Mouse (Mus musculus) neural tube, embryonic 11.5 days (tissue): ENCODE results near the gene Stra6. TPM values are rescaled to one million over a fixed set of nuclear protein-coding genes. Genes with fewer than 3 reads are reported as not detected.
A peak's percentile ranks its signal among the peaks of the same experiment; 100 is the strongest.

Experiments used
- ATAC-seq: fragments of 200-750 bp; cut with Nextera tagmentation; 2 replicates; pipeline ENCODE4 v1.8.0; 2017; ENCODE audit warnings: moderate number of reproducible peaks, mild to moderate bottlenecking, moderate TSS enrichment, moderate library complexity; ENCODE audit not compliant: insufficient read depth, low FRiP score, low TSS enrichment
- DNase-seq: peaks from one replicate; pipeline ENCODE4 v3.0.0-alpha.2; 2015; ENCODE audit warnings: low spot score
- H3K27ac ChIP-seq: fragments of 300-500 bp; sonication (generic); 2 replicates; pipeline ENCODE4 v1.5.1; 2014; ENCODE audit warnings: low read depth, mild to moderate bottlenecking, low read length
- H3K27me3 ChIP-seq: fragments of 300-500 bp; sonication (generic); 2 replicates; pipeline ENCODE4 v1.6.1; 2014; ENCODE audit warnings: mild to moderate bottlenecking, low read length, mixed read lengths; ENCODE audit not compliant: control insufficient read depth, insufficient read depth
- H3K36me3 ChIP-seq: fragments of 300-500 bp; sonication (generic); 2 replicates; pipeline ENCODE4 v1.6.1; 2014; ENCODE audit warnings: mild to moderate bottlenecking, low read length, moderate library complexity, mixed read lengths; ENCODE audit not compliant: control insufficient read depth, insufficient read depth
- H3K4me1 ChIP-seq: fragments of 300-500 bp; sonication (generic); 2 replicates; pipeline ENCODE4 v1.6.1; 2014; ENCODE audit warnings: low read length, mixed read lengths; ENCODE audit not compliant: control insufficient read depth, insufficient read depth
- H3K4me2 ChIP-seq: fragments of 300-500 bp; sonication (generic); 2 replicates; pipeline ENCODE4 v1.6.1; 2014; ENCODE audit warnings: low read depth, mild to moderate bottlenecking, moderate library complexity
- H3K4me3 ChIP-seq: fragments of 300-500 bp; sonication (generic); 2 replicates; pipeline ENCODE4 v1.5.1; 2014; ENCODE audit warnings: low read depth, low read length
- H3K9ac ChIP-seq: fragments of 300-500 bp; sonication (generic); 2 replicates; pipeline ENCODE4 v1.6.1; 2014; ENCODE audit warnings: mild to moderate bottlenecking, low read length
- H3K9me3 ChIP-seq: fragments of 300-500 bp; sonication (generic); 2 replicates; pipeline ENCODE4 v1.6.1; 2016; ENCODE audit warnings: low read length; ENCODE audit not compliant: control insufficient read depth
- WGBS: fragments of 180-500 bp; shearing (Covaris S2); extraction: QIAGEN DNeasy Blood & Tissue Kit; methylation state at CpG from one replicate; pipeline ENCODE4 v1.1.7; 2014; 5-methylcytosine and 5-hydroxymethylcytosine counted together
- polyA plus RNA-seq: library from polyadenylated mRNA; unstranded; fragments of >200 nt; fragmentation: Nextera tagmentation; extraction: Ambion mirVana; gene quantifications from 2 replicates; pipeline ENCODE4 v1.2.1, GENCODE M21; 2014

Stra6 gene
- polyA plus RNA-seq, 1 experiment from 2014 or later, result 53.7 TPM

DNA sequence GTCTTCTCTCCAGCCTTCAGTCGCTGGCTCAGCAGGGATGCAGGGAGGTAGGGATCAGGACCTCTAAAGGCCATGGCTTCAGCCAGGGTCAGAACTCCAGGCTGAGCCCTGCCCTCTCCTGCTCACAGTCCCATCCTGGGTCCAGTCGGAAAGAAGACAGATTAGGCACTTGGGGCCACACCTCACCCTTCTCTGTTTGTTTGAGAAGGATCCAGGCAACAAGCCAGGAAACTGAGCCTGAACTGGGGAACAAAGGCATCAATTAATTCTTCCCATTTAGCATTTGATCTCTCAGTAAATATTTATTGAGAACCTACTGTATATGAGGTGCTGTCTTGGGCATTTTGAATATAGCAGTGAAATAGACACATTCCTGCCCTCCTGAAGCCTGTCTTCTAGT lies 55.1 kb downstream of the Stra6 start, which contains the start of gene Ccdc33:
TSS of gene Ccdc33 (minus strand) at position 153 of the 400 bp plus-strand sequence.
- peaks cover 18% of the 10 kb centered on the region; the same call in 1 of the 2 replicates for H3K27me3 ChIP-seq
- WGBS, result 46% methylated on average over 2 of the region's 2 CpGs

GRCm38 (mm10) chr9:58125085-58125484 lies 61.5 kb downstream of the Stra6 start:
- Histone ChIP-seq H3K9me3 (no peaks in the 10 kb centered on the region), H3K9ac (no peak overlapping the region), H3K4me1 (peaks cover 10% of the 10 kb centered on the region), H3K4me3 (no peak overlapping the region), H3K4me2 (no peak overlapping the region), H3K36me3 (no peaks in the 10 kb centered on the region), H3K27me3 (peaks cover 8% of the 10 kb centered on the region), H3K27ac (no peak overlapping the region)
- ATAC-seq, result no peak
- DNase-seq, result no peak
- WGBS, result 58% methylated on average over 3 of the region's 3 CpGs

More for the DNA sequence above, 55.1 kb downstream of the Stra6 start, which contains the start of gene Ccdc33:
- H3K9ac ChIP-seq, result no peak within 1 kb of the TSS
- no peaks in the 10 kb centered on the region for H3K36me3 ChIP-seq
- no peaks in the 10 kb centered on the region for H3K9me3 ChIP-seq
- no peak within 1 kb of the TSS for H3K4me3 ChIP-seq
- ATAC-seq (no peak), DNase-seq (no peak)
- no peak within 1 kb of the TSS for H3K4me2 ChIP-seq
- no peak within 1 kb of the TSS for H3K27ac ChIP-seq
- peaks cover 19% of the 10 kb centered on the region for H3K4me1 ChIP-seq

DNA sequence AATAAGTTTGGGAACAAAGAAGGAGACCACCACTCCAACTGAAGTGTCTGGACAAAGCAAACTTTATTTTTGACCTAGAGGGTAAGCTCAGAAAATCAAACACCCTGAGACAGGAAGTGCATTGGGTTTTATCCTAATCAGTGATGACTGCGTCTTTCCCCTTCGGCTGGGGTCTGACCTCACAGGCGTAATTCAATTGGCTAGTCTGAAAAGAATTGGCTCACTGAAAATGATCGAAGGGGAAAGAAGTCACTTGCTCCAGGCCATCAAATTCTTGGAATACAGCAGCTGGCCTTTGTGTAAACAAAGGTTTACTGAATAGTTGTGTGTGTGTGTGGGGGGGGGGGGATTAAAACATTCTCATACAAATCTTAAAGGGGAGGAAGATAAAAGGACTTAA lies 62.2 kb downstream of the Stra6 start:
- Histone ChIP-seq H3K4me1 (peaks cover 10% of the 10 kb centered on the region), H3K27ac (no peak overlapping the region), H3K9ac (no peak overlapping the region), H3K4me3 (no peak overlapping the region), H3K36me3 (no peaks in the 10 kb centered on the region), H3K27me3 (peaks cover 13% of the 10 kb centered on the region), H3K4me2 (no peak overlapping the region), H3K9me3 (no peaks in the 10 kb centered on the region)
- DNase-seq, result no peak
- 28% methylated on average over 4 of the region's 4 CpGs for WGBS
- no peak for ATAC-seq

GRCm38 (mm10) chr9:58128926-58129413 lies 65.4 kb downstream of the Stra6 start:
- Histone ChIP-seq H3K4me3 (peak overlapping the region; percentile 10; the same call in 1 of the 2 replicates), H3K4me1 (peaks cover 16% of the 10 kb centered on the region), H3K27ac (peak overlapping the region; percentile 68), H3K9ac (peak overlapping the region; percentile 24; the same call in 1 of the 2 replicates), H3K4me2 (peak overlapping the region; percentile 21; the same call in 1 of the 2 replicates), H3K36me3 (no peaks in the 10 kb centered on the region), H3K9me3 (no peaks in the 10 kb centered on the region), H3K27me3 (peaks cover 22% of the 10 kb centered on the region)
- WGBS, result 4% methylated on average over 13 of the region's 13 CpGs
- DNase-seq (peak; percentile 78), ATAC-seq (peak; percentile 35; the same call in 1 of the 2 replicates)

DNA sequence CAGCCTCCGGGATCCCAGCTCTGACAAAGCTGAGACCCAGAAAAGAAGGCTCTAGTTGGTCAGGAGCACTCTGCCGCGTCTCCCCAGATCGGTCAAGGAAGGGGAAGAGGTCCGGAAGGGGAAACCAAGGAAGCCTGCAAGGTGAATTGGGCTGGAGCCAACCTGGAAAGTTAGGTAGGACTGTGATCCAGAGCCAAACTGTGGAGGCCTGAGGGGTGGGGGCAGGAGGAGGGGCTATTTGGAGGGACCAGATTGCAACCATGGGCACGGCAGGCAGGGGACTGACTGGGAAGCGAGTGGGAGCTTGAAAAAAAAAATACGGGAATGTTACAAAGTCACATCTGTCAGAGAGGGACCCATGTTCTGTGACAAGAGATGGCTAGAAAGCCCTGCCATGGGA lies 65.9 kb downstream of the Stra6 start:
- 8% methylated on average over 8 of the region's 8 CpGs for WGBS
- Histone ChIP-seq H3K4me3 (no peak overlapping the region), H3K36me3 (no peaks in the 10 kb centered on the region), H3K27me3 (peaks cover 22% of the 10 kb centered on the region), H3K9ac (no peak overlapping the region), H3K4me2 (peak overlapping the region; percentile 21; the same call in 1 of the 2 replicates), H3K4me1 (peaks cover 19% of the 10 kb centered on the region), H3K27ac (peak overlapping the region; percentile 68; the same call in 1 of the 2 replicates), H3K9me3 (no peaks in the 10 kb centered on the region)
- no peak for DNase-seq
- no peak for ATAC-seq

DNA sequence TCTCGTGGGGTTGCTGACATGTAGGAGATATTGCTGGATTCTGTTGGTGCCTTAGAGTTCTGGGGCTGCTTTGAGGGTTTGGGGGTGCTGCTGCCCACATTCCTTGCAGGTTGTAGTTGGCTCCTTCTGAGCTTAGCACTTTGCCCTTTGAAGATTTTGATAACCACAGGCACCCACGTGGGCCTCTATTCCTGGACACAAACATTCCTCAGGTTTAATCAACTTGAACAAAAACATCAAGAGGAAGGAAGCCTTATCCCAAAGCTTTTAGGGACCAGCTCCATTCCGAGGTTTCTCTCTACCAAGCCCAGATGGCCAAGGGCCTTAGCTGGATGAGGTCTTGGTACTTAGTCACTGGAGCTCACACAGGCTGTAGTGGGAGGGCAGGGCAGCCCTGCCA lies 67.3 kb downstream of the Stra6 start:
- no peak overlapping the region for H3K27ac ChIP-seq
- DNase-seq (no peak), ATAC-seq (no peak)
- H3K4me1 ChIP-seq, result peaks cover 27% of the 10 kb centered on the region
- no peaks in the 10 kb centered on the region for H3K9me3 ChIP-seq
- H3K4me3 ChIP-seq, result no peak overlapping the region
- H3K9ac ChIP-seq, result no peak overlapping the region
- H3K4me2 ChIP-seq, result 0 out of 2 replicates have a peak overlapping the region, but pooled peaks have one; percentile 5
- WGBS, result 36% methylated on average over 3 of the region's 3 CpGs
- H3K36me3 ChIP-seq, result no peaks in the 10 kb centered on the region
- H3K27me3 ChIP-seq, result peaks cover 22% of the 10 kb centered on the region

DNA sequence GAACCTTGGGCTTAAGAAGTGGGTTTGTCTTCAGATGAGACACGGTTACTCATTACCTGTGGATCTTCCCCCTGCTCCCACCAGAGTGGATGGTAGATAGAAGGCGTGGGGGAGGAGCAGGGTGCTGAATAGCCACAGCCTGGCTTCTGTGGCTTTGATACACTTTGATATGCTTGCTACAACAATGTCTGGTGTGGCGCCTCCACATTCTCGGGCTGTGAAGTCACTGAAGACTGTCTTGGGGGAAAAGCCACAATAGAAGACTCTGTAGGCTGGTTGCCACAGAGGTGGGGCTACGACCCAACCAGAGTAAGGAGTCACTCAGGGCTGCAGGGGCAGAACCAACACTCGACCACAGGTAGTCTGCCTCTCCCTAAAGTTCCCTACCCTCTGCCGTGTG lies 68.1 kb downstream of the Stra6 start:
- ATAC-seq, result no peak
- Histone ChIP-seq H3K27me3 (peaks cover 21% of the 10 kb centered on the region), H3K9me3 (no peaks in the 10 kb centered on the region), H3K4me1 (peaks cover 27% of the 10 kb centered on the region), H3K9ac (no peak overlapping the region), H3K4me2 (no peak overlapping the region), H3K4me3 (no peak overlapping the region), H3K36me3 (no peaks in the 10 kb centered on the region), H3K27ac (no peak overlapping the region)
- 67% methylated on average over 7 of the region's 7 CpGs for WGBS
- no peak for DNase-seq

DNA sequence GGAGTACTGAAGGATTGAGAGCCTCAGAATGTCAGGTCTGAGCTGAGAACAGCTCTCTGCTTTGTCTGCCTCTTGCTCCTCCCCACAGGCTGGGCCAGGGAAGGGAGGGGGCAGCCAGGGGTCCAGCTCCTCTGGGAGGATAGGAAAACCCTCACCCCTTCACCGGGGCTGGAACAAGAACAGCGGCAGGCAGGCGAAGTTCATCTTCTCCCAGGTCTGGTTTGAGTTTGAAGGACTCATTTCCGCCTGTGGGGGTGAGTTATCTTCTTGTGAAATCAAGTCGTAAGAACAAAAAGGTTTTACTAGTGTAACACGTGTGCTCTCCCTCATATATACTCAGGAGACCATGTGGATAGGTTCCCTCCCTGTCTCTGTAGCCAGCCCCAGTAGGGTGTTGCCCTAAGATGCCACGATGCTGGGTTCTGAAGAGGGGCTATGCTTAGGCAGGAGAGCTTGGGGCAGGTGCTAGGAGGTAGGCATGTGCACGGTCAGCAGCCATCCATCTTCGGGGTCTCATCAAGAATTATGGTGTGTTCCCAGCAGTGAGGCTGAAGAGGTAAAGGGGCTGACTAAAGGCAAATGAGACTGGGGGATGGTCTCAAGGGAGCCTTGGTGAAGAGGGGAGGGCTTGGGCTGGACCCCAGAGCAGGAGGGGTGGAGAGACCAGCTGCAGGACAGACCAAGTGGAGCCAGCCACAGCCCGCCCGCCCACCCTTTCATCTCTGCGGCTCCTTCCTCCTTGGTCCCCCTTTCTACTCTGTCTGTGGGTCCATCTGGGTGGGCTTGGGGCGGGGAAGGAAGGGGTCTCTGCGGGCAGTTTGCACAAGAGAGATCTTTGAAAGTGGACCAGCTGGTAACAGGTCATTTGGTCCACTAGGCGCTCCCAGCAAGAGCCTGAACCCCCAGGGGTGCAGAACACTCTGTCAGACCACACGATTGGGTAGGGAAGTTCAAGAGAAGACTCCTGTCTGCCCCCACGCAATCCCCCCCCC lies 70.6 kb downstream of the Stra6 start:
- peak overlapping the region; percentile 23; the same call in 1 of the 2 replicates for H3K4me2 ChIP-seq
- 4% methylated on average over 17 of the region's 17 CpGs for whole genome bisulfite sequencing
- no peaks in the 10 kb centered on the region for H3K9me3 ChIP-seq
- DNase-seq, result peak; percentile 66
- no peaks in the 10 kb centered on the region for H3K36me3 ChIP-seq
- ATAC-seq, result peak; percentile 41
- peak overlapping the region; percentile 54 for H3K27ac ChIP-seq
- no peak overlapping the region for H3K4me3 ChIP-seq
- H3K9ac ChIP-seq, result no peak overlapping the region; the same call in 1 of the 2 replicates
- peaks cover 16% of the 10 kb centered on the region for H3K27me3 ChIP-seq
- peaks cover 17% of the 10 kb centered on the region for H3K4me1 ChIP-seq
